Mouse (Mus musculus): ENCODE measurements at regions not wholly inside any gene's neighbourhood (a gene's known extent, or its start where the extent isn't known, plus 50 kb on each side); places are given as distances from the start of the nearest gene placed in this dataset.
A peak's percentile ranks its signal among the peaks of the same experiment; 100 is the strongest.

- DNase-seq (ENCODE audit: low read depth, low spot score), result no peak
Measured at GRCm38 (mm10) chr6:31082613-31083470, 124.0 kb upstream of the Klf14 start.

- DNase-seq (ENCODE audit: low read depth, low spot score), result no peak
Measured at GRCm38 (mm10) chr6:31083701-31084100, 124.8 kb upstream of the Klf14 start.

- no peak for DNase-seq (ENCODE audit: low read depth, low spot score)
Measured at GRCm38 (mm10) chr6:31085063-31085759, 126.3 kb upstream of the Klf14 start.

- no peak for DNase-seq (ENCODE audit: low read depth, low spot score)
Measured at GRCm38 (mm10) chr6:31085760-31086108, 126.9 kb upstream of the Klf14 start.

GRCm38 (mm10) chr6:31086283-31086682, 127.4 kb upstream of the Klf14 start:
- no peak for DNase-seq (ENCODE audit: low read depth, low spot score)

GRCm38 (mm10) chr6:31086798-31087360, 128.0 kb upstream of the Klf14 start:
- DNase-seq (ENCODE audit: low read depth, low spot score), result no peak

GRCm38 (mm10) chr6:31087511-31087910, 128.6 kb upstream of the Klf14 start:
- DNase-seq (ENCODE audit: low read depth, low spot score), result no peak

- DNase-seq (ENCODE audit: low read depth, low spot score), result no peak
Measured at GRCm38 (mm10) chr6:31088147-31088972, 129.5 kb upstream of the Klf14 start.

GRCm38 (mm10) chr6:31088973-31089368, 130.1 kb upstream of the Klf14 start:
- DNase-seq (ENCODE audit: low read depth, low spot score), result peak; percentile 47

- DNase-seq (ENCODE audit: low read depth, low spot score), result no peak
Measured at GRCm38 (mm10) chr6:31090288-31090687, 131.4 kb upstream of the Klf14 start.

GRCm38 (mm10) chr6:31090791-31091190, 131.9 kb upstream of the Klf14 start:
- DNase-seq (ENCODE audit: low read depth, low spot score), result no peak

GRCm38 (mm10) chr6:31092324-31092723, 133.4 kb upstream of the Klf14 start:
- no peak for DNase-seq (ENCODE audit: low read depth, low spot score)

- no peak for DNase-seq (ENCODE audit: low read depth, low spot score)
Measured at GRCm38 (mm10) chr6:31092760-31093159, 133.9 kb upstream of the Klf14 start.

- DNase-seq (ENCODE audit: low read depth, low spot score), result peak; percentile 45
Measured at GRCm38 (mm10) chr6:31095943-31096714, 137.3 kb upstream of the Klf14 start.

- DNase-seq (ENCODE audit: low read depth, low spot score), result no peak
Measured at GRCm38 (mm10) chr6:31096787-31097186, 137.9 kb upstream of the Klf14 start.

GRCm38 (mm10) chr6:31097254-31097653, 138.4 kb upstream of the Klf14 start:
- no peak for DNase-seq (ENCODE audit: low read depth, low spot score)

- no peak for DNase-seq (ENCODE audit: low read depth, low spot score)
Measured at GRCm38 (mm10) chr6:31098106-31098505, 139.2 kb upstream of the Klf14 start.

GRCm38 (mm10) chr6:31100084-31100579, 141.3 kb upstream of the Klf14 start:
- DNase-seq (ENCODE audit: low read depth, low spot score), result no peak

- DNase-seq (ENCODE audit: low read depth, low spot score), result no peak
Measured at GRCm38 (mm10) chr6:31100749-31101148, 141.9 kb upstream of the Klf14 start.

GRCm38 (mm10) chr6:31106144-31106836, 147.4 kb upstream of the Klf14 start:
- DNase-seq (ENCODE audit: low read depth, low spot score), result no peak

Measured in brain, embryonic 18.5 days (tissue).